Mouse (Mus musculus): ENCODE measurements around the gene Mphosph9.
"Not testable (repeated sequence)": the region's sequence is repeated elsewhere in the genome, so short reads cannot be mapped to it uniquely, and the experiment has no call there.

Gene Mphosph9

DNA sequence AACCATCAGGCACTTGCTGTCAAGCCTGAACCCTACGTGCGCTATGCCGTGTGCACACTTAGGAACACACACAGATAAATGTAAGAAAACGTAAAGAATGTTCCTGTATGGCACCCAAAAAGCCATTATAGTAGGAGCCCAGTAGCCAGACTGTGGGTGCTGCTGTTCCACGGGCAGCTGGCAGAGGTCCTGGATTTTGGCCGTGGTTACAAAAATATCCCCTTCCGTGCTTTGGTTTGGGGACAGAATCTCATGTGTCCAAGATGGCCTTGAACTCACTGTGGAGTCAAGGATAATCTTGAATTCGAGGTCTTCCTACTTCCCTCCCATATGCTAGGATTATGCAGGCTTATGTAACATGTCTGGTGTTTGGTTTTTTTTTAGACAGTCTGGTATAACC is 15.1 kb upstream of the Mphosph9 start:
- no peak for DNase-seq (ENCODE audit: low spot score)

DNA sequence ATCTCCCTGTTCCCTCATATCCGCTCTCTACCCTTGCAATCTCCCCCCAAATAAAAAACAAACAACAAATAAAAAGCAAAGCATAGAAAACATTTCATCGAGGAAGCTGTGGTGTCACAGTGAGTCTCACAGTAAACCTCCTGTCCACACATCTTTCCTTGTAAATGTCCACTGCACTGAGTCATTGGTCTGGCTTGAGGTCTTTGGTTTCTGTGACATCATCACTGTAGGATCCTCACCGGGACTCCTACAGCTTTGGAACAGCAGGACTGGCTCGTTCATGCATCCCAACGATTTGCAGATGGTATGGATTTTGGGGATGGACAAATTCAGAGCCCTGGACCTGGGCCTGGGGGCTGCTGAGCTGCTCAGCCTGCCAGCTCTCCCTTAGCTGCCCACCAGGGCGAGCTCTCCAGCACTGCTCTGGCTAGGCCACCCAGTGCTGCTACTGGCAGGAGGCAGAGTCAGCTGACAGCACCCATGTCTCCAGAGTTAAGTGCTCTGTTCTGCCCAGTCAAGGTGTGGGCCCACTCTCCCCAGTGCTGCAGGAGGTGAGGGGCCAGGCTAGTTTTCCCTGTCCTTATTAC is 14.1 kb upstream of the Mphosph9 start:
- DNase-seq (ENCODE audit: low spot score): not testable (repeated sequence)

DNA sequence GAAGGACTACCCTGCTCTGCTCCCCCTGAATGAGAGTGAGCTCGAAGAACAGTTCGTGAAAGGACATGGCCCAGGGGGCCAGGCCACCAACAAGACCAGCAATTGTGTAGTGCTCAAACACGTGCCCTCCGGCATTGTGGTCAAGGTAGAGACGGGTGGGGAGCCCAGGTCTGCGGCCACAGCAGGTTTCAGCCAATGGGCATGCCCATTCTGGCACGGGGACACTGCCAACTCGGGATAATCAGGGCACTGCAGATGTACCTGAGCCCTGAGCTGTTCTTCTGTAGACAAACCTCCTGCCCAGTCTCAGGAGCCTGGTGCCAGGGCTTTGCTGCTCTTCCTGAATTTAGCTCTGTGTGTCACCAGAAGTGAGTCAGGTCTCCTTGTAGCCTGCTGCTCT is 11.0 kb upstream of the Mphosph9 start:
- DNase-seq (ENCODE audit: low spot score): no peak

DNA sequence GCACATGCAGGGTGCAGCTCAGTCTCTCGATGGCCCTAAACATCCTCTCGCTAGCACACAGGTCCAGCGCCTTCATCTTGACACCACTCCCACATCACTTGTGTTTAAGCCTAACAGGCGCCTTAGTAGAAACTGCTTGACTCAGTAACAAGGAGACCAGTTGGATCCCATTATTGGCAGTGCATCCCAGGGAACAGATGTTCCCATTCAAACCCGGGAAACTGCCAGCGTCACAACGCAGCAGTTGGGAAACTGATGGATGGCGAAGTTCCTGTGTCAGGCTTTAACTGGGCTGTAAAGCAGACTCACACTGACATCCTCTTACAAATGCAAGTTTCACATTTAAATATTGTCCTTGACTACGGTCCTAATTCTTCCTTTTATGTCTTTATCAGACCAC is 10.1 kb upstream of the Mphosph9 start:
- no peak for DNase-seq (ENCODE audit: low spot score)

DNA sequence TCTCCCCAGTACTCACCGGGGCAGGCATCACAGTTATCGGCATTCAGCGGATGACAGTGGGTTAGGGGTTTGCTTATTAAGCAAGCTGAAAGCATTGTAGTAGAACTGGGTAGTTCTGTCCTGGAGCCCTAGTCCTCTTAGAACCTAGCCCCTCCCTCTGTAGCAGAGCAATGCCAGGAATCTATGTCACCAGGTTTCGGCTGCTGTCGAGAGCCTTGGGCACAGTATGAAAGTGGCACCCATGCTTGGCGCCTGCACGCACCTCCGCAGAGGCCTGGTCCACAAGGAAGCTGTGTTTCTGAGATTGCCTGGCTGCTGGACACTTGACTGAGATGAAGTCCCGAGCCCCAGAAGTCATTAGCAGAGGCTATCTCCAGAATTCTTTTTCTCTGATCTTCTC is 9.3 kb upstream of the Mphosph9 start:
- no peak for DNase-seq (ENCODE audit: low spot score)

DNA sequence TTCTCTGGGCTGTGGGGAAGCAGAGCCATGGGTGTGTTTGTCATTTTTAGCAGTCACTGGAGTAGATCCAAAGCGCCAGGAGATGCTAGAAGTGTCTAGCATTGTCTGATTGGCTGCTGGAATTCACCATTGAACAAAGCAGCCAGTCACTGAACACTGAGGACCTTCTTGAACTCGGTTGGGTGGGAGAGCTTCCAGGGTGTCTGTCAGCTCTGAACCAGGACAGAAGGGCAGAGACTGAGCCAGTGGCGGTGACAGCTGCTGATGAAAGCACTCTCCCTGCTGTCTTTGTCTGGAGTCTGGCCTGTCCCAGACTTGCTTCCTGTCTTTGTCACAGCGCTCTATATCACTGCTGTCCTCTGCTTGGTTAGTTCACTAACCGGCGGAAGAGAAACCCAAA is 6.6 kb upstream of the Mphosph9 start:
- DNase-seq (ENCODE audit: low spot score): no peak

DNA sequence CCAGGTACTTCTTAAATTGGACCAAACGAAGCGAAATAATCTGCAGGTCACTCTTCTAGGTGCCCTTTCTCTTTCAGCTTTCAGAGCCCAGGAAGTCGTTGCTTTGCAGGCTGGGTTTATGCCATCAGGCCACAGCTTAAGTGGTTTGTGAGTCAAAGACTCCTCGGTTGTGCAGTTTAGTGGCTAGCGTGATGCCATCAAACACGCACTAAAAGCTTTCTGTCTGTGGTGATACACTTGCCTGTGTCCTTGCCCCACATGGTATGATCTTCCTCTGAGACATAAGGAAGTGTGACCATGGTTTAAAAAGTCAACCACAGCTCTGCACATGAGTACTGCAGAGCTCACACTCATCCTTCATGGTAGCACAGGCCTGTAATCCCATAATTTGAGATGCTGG is 2.3 kb upstream of the Mphosph9 start:
- DNase-seq (ENCODE audit: low spot score): no peak

DNA sequence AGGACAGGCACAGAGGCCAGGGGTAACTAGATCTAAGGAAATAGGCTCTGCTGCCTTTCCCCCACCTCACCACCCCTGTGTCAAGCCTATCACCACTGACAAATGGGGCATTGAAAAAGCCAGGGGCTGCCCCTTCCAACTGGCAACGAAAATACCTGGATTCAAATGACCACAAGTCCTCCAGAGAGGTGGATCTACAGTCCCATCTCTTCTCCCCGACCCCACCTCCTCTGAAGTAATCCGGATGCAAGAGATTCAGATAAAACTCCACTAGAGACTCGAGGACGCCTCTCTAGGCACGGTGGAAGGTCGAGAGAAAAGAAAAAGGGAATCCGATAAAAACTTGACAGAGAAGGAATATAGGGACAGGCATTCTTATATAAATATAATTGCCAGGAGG is 943 bp downstream of the Mphosph9 start:
- DNase-seq (ENCODE audit: low spot score): no peak

DNA sequence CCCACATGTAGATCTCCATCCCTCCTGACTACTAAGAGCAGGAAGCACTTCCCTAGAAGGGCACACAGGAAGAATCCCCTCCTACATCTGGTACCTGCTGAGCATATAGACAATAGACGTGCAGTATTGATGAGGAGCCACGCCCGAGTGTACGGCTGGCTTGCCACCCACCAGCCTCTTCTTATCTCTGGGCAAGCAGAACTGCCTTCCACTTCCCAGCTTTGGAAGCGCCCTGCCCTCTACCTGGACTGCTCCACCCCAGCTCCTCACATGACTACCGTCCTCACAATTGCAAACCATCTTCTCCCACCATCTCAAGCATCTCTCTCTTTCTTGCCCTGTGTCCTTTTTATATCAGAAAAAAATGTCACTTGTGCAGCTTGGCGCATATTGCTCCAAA is 10.1 kb downstream of the Mphosph9 start:
- no peak for DNase-seq (ENCODE audit: low spot score)

DNA sequence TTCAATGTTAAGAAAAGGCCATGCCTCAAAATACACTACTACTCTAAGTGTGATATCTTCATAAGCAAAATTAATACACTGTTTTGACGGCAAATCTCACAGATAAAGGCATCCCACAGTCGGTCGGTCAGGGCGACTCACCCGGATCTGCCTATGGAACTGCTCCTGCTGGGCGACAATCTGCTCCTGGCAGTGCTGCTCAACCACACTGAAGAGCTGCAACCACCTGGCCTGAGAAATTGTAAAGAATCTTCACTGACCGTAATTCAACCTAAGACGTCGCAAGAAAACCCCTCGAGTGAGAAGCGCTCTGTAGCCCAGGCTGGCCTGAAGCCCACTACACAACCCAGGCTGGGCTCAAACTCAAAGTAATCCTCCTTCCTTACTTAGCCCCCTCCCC is 11.8 kb downstream of the Mphosph9 start:
- no peak for DNase-seq (ENCODE audit: low spot score)

DNA sequence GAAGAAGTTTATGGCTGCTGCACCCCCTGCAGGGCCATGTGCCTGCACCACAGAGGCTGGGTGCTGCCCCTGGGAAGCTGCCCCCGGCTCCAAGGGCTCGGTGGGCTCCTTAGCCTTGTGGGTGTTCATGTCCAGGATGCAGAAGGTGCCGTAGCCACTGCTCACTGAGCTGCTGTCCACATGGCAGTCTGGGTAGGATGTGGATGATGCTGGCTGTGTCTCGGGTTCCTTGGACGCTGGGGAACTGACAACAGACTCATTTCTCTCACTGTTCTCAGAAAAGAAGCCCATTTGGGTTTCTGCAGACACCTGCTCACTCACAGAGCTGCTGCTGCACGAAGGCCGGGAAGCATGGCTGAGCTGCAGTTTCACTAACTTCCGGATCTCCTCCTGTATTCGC is 12.3 kb downstream of the Mphosph9 start:
- DNase-seq (ENCODE audit: low spot score): no peak

DNA sequence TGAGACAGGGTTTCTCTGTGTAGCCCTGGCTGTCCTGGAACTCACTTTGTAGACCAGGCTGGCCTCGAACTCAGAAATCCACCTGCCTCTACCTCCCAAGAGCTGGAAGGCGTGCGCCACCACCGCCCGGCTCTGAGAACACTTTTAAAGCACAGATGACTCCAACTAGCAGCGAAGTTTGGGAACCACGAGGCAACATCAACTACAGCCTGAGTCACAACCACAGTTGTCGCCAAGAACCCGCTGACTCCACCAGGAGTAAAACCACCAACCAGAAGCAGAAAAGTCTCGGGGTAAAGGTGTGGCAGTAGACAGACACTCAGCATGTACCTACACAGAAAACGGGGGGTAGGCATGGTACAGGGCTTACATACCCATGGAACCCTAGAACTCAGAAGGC is 17.7 kb downstream of the Mphosph9 start:
- DNase-seq (ENCODE audit: low spot score): no peak

DNA sequence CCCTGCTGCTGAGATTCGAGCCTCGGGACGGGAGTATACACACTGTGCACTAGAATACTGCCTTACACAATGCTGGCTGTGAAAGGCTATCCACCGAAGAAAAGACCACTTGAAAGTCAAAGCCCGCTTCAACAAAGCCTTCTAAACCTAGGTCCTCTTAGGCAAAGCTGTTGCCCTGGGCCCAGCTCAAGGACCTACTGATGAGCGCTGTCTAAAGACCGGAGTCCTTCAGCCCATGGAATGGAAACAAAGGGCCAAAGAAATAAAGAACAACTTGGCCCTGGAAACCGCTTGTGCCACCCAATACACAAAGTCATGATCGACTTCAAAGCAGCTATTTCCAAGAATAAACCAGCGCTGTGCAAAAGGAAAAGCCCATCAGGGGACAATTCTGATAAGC is 18.6 kb downstream of the Mphosph9 start:
- DNase-seq (ENCODE audit: low spot score): no peak

DNA sequence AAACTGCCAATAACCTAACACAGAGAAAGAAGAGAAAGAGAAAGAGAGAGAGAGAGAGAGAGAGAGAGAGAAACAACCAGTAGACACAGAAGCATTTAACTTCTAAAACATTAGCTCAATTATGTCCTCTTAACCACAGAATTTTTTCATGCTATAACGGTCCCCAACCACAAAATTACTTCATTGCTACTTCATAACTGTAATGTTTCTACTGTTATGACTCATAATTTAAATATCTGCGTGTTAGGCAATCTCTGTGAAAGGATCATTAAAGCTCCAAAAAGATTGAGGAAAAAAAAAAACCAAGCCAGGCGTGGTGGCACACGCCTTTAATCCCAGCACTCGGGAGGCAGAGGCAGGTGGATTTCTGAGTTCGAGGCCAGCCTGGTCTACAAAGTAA is 24.9 kb downstream of the Mphosph9 start:
- DNase-seq (ENCODE audit: low spot score): not testable (repeated sequence)

DNA sequence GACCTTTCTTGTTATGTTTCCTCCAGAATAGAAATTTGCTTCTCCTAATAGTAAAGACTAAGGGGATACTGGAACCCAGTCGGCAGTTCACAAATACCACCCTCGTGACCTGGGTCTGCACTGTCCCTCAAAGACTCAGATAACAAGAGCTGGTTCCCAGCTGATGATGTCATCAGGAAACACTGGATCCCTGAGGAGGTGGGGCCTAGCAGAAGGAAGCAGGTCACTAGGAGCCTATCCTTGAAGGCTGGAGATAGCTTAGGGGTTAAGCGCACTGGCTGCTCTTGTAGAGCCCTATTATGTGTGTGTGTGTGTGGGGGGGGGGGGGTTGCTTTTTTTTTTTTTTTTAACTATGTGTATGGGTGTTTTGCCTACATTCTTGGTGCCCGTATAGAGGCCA is 27.6 kb downstream of the Mphosph9 start:
- no peak for DNase-seq (ENCODE audit: low spot score)

DNA sequence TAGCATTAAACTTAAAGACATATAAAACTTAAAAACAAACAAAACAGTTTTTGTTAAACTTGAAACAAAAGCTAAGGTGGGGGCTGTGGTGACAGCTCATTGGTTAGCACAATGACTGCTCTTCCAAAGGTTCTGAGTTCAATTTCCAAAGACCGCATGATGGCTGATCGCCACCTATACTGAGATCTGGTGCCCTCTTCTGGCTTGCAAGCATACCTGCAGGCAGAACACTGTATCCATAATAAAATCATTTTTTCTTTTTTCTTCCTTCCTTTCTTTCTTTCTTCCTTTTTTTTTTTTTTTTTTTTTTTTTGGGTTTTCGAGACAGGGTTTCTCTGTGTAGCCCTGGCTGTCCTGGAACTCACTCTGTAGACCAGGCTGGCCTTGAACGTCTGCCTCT is 28.5 kb downstream of the Mphosph9 start:
- DNase-seq (ENCODE audit: low spot score): peak; percentile 8

DNA sequence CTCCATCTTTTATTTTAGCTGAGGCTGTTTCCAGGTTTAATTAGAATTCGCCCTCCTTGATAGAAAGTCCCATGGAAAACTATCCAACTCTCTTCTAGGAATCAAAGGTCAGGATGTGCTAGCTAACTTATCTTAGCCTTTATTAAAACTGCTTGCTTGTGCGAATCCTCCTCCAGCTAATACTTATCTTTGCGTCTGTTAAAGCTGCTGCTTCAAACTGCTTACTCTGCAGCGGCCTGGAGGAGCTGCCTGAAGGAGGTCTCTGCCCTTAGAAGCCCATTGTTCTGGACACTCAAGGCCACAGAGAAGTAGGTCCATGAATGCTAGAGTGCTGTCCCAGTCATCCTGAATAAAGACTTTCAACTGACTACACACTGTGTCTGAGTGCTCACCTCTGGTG is 31.3 kb downstream of the Mphosph9 start:
- DNase-seq (ENCODE audit: low spot score): no peak

DNA sequence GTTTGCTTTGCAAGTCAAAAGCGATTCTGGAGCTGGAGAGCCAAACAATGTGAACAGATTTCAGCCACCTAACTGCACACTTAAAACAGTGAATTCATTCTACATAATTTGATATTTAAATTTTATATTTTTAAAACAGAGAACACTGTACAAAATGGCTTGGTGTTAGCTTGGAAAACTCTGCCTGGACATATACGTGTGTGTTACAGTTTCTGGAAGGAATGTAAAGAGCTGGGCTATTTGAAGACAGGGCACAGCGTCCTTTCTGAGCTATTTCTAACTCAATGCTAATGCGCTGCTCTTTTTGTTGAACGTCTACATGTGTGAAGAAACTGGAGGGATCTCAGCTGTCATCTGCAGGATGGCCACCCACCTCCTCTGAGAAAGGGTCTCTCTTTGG is 33.8 kb downstream of the Mphosph9 start:
- no peak for DNase-seq (ENCODE audit: low spot score)

DNA sequence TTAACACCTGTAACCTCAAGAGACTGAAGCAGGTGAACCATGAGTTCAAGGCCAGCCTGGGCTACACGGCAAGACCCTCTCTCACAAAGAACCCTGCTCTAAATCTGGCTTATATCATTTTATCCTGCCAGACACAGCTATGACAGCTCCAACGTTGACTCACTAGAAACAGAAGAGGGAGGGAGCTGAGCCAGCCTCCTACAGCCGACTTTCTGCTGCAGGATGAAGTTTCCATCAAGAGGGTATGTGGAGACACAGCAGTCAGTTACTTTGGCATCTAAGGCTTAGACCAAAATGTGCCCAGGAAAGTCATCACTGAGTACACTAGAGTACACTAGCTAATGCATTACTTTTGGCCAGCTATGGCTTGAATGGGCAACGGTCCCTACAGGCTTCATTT is 37.6 kb downstream of the Mphosph9 start:
- no peak for DNase-seq (ENCODE audit: low spot score)

DNA sequence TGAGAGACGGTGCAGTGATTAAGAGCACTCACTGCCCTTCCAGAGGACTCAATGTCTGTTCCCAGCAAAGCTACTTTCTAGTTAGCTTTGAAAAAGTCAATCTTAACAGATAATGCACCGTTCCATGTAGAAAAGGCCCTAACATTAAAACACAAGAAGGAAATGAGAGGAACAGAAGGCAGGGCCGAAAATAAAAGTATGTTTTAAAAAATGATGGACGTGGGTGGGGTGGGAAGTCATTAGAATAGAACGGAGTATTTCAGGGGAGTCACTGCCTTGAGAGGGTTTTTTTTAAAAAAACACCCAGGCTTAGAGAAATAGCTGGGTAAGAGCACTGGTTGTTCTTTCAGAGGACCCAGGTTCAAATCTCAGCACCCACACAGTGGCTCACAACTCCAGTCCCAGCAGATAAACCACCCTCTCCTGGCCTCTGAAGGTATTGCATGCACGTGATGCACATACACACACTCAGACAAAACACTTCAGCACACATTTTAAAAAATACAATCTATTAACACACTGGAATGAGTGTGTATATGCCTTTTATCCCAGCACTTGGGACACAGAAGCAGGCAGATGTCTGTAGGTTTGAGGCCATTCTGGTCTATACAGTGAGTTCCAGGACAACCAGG is 40.0 kb downstream of the Mphosph9 start:
- DNase-seq (ENCODE audit: low spot score): no peak

DNA sequence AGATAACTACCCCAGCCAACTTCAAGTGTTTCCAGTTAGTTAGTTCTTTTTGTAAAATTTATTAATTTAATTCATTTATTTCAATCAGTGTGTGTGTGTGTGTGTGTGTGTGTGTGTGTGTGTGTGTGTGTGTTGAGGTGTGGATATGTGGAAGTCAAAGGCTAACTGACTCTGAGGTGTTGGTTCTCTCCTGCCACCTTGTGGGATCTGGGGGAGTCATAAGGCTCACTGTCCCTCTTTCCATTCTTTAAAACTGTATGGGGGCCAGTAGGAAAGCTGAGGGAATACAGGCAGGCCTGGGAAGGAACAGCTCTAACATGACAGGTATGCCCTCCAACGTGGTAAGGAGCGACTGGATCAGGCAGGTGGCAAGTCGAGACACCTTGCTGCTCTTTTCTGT is 43.4 kb downstream of the Mphosph9 start:
- no peak for DNase-seq (ENCODE audit: low spot score)

DNA sequence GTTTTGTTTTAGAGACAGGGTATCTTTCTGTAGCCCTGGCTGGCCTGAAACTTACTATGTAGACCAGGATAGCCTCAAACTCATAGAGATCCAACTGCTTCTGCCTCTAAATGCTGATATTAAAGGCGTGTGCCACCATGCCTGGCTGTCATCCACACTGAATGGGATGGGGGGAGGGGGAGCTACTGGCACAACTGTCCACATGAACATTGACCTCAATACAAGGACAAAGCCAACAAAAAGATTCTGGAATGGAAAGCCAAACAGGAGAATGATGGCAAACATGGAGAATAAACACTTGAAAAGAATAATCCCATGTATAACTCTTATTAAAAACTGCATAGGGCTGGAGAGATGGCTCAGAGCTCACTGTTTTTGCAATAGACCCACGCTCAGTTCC is 44.9 kb downstream of the Mphosph9 start:
- DNase-seq (ENCODE audit: low spot score): no peak

DNA sequence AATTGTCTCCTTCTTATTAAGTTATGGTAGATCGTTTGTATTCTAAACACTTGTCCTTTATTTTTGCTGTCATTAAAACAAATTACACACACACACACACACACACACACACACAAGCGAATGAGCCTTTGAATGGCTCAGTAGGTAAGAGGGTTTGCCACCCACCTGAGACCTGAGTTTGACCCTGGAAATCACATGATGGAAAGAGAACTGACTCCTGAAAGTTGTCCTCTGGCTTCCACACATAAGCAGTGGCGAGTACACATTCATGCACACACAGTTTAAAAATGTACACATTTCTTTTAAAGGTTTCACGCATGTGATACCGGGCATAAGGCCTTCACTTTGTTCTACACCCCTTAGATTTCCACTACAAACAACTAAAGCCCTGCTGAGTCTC is 57.5 kb downstream of the Mphosph9 start:
- no peak for DNase-seq (ENCODE audit: low spot score)

DNA sequence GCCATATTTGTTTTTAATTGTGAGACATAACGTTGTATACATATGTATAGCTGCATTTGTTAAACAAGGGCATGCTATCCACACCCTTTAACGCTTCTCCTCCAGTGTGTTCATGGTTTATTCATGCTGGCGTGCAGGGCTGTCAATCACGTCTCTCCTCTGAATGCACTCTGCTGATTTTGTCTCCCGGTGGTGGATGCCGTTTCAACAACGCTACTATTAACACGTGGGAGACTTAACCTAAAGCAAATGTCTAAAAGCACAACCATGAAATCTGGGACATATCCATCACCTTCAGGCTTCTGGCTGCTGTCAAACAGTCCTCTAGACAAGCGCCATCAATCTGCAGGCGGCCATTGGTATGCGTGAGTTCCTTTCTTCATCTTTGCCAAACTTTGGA is 58.1 kb downstream of the Mphosph9 start:
- DNase-seq (ENCODE audit: low spot score): no peak

DNA sequence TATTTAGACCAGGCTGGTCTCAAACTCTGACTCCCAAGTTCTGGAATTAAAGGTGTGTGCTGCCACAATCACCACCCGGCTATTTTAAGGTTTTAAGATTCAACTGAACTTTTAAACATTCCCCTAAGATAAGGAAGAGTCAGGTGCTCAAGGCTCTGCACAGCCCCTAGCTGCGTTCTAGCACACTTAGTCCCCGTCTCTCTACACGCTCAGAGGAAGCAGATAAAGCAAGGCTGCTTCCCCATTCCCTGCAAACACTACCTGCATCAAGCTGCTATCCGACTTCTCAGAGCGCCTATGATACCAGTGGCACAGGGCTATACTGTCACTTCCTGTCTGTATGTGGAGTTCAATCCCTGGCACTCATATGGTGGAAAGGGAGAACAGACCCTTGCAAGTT is 60.1 kb downstream of the Mphosph9 start:
- DNase-seq (ENCODE audit: low spot score): no peak

Measured in T-cell, adult 2 months (primary cell).